Mouse (Mus musculus) embryonic facial prominence, embryonic 11.5 days (tissue): ENCODE data around the gene Tmem171. TPM values are rescaled to one million over a fixed set of nuclear protein-coding genes. Genes with fewer than 3 reads are reported as not detected.
A peak's percentile ranks its signal among the peaks of the same experiment; 100 is the strongest.

Experiments used
- ATAC-seq: fragments of 200-750 bp; cut with Nextera tagmentation; replicated peaks from 2 replicates; pipeline ENCODE4 v1.8.0; 2017; ENCODE audit warnings: low read depth; ENCODE audit not compliant: insufficient number of reproducible peaks, low FRiP score, low TSS enrichment
- DNase-seq: peaks from one replicate; pipeline ENCODE4 v3.0.0-alpha.2; 2015; ENCODE audit warnings: low spot score
- H3K27ac ChIP-seq: fragments of 300-500 bp; sonication (generic); replicated peaks from 2 replicates; pipeline ENCODE4 v1.5.1; 2014; ENCODE audit warnings: mild to moderate bottlenecking, low read depth, low read length, control low read depth
- H3K27me3 ChIP-seq: fragments of 300-500 bp; sonication (generic); 2 replicates; pipeline ENCODE4 v1.6.1; 2014; ENCODE audit warnings: mild to moderate bottlenecking, low read length, moderate library complexity, mixed read lengths; ENCODE audit not compliant: control insufficient read depth, insufficient read depth
- H3K36me3 ChIP-seq: fragments of 300-500 bp; sonication (generic); replicated peaks from 2 replicates; pipeline ENCODE4 v1.6.1; 2014; ENCODE audit warnings: low read depth, mild to moderate bottlenecking, low read length, moderate library complexity, mixed read lengths; ENCODE audit not compliant: control insufficient read depth, insufficient read depth
- H3K4me1 ChIP-seq: fragments of 300-500 bp; sonication (generic); 2 replicates; pipeline ENCODE4 v1.6.1; 2014; ENCODE audit warnings: low read length, mixed read lengths; ENCODE audit not compliant: control insufficient read depth, insufficient read depth
- H3K4me2 ChIP-seq: fragments of 300-500 bp; sonication (generic); 2 replicates; pipeline ENCODE4 v1.6.1; 2014; ENCODE audit warnings: low read depth, mild to moderate bottlenecking, control low read depth, low read length, moderate library complexity
- H3K4me3 ChIP-seq: fragments of 300-500 bp; sonication (generic); 2 replicates; pipeline ENCODE4 v1.5.1; 2014; ENCODE audit warnings: low read depth, low read length, control low read depth
- H3K9ac ChIP-seq: fragments of 300-500 bp; sonication (generic); replicated peaks from 2 replicates; pipeline ENCODE4 v1.6.1; 2014; ENCODE audit warnings: mild to moderate bottlenecking, control low read depth, low read length
- H3K9me3 ChIP-seq: fragments of 300-500 bp; sonication (generic); replicated peaks from 2 replicates; pipeline ENCODE4 v1.6.1; 2016; ENCODE audit warnings: mild to moderate bottlenecking, low read length, inconsistent platforms, mixed read lengths; ENCODE audit not compliant: control insufficient read depth
- WGBS: fragments of 180-500 bp; shearing (Covaris S2); extraction: QIAGEN DNeasy Blood & Tissue Kit; methylation state at CpG from one replicate; pipeline ENCODE4 v1.1.7; 2014; 5-methylcytosine and 5-hydroxymethylcytosine counted together
- polyA plus RNA-seq: library from polyadenylated mRNA; unstranded; fragments of >200 nt; fragmentation: Nextera tagmentation; extraction: Ambion mirVana; gene quantifications from 2 replicates; pipeline ENCODE4 v1.2.1, GENCODE M21; 2014

Tmem171 gene
- polyA plus RNA-seq, 1 experiment from 2014 or later: not detected

GRCm38 (mm10) chr13:98690886-98691285, 3.7 kb downstream of the Tmem171 start:
- WGBS: 87% methylated on average over 11 of the region's 11 CpGs
- H3K27me3 ChIP-seq: peaks cover 7% of the 10 kb centered on the region; the same call in 1 of the 2 replicates
- no peaks in the 10 kb centered on the region for H3K4me1 ChIP-seq
- H3K36me3 ChIP-seq: no peaks in the 10 kb centered on the region
- no peak for DNase-seq
- H3K9ac ChIP-seq: no peak overlapping the region
- H3K27ac ChIP-seq: no peak overlapping the region
- no peak overlapping the region for H3K4me2 ChIP-seq
- H3K9me3 ChIP-seq: no peaks in the 10 kb centered on the region
- no peak overlapping the region for H3K4me3 ChIP-seq
- no peak for ATAC-seq

- Histone ChIP-seq H3K27me3 (peaks cover 2% of the 10 kb centered on the region; the same call in 1 of the 2 replicates), H3K4me1 (no peaks in the 10 kb centered on the region), H3K9ac (no peak overlapping the region), H3K9me3 (no peaks in the 10 kb centered on the region), H3K4me3 (no peak overlapping the region), H3K4me2 (no peak overlapping the region), H3K27ac (no peak overlapping the region), H3K36me3 (no peaks in the 10 kb centered on the region)
- WGBS: 69% methylated on average over 11 of the region's 11 CpGs
- ATAC-seq (no peak), DNase-seq (no peak)
These were observed 4.9 kb downstream of the Tmem171 start for GRCm38 (mm10) chr13:98689605-98690290.

- 66% methylated on average over 9 of the region's 9 CpGs for WGBS
- ATAC-seq: no peak; the same call in 1 of the 2 replicates
These were observed 6.7 kb downstream of the Tmem171 start for GRCm38 (mm10) chr13:98687931-98688330.

GRCm38 (mm10) chr13:98684144-98684900, 10.3 kb downstream of the Tmem171 start:
- Histone ChIP-seq H3K9ac (no peak overlapping the region), H3K4me2 (no peak overlapping the region), H3K27me3 (no peaks in the 10 kb centered on the region), H3K4me3 (no peak overlapping the region), H3K4me1 (peaks cover 3% of the 10 kb centered on the region; the same call in 1 of the 2 replicates), H3K9me3 (no peaks in the 10 kb centered on the region), H3K36me3 (no peaks in the 10 kb centered on the region), H3K27ac (no peak overlapping the region)
- WGBS: 71% methylated on average over 9 of the region's 9 CpGs
- no peak for DNase-seq
- no peak for ATAC-seq

More at GRCm38 (mm10) chr13:98687931-98688330, 6.7 kb downstream of the Tmem171 start:
- no peak overlapping the region for H3K9ac ChIP-seq
- H3K4me1 ChIP-seq: no peaks in the 10 kb centered on the region
- H3K4me3 ChIP-seq: no peak overlapping the region
- H3K27me3 ChIP-seq: no peaks in the 10 kb centered on the region
- H3K36me3 ChIP-seq: no peaks in the 10 kb centered on the region
- H3K4me2 ChIP-seq: no peak overlapping the region
- H3K27ac ChIP-seq: no peak overlapping the region
- H3K9me3 ChIP-seq: no peaks in the 10 kb centered on the region
- no peak for DNase-seq

DNA sequence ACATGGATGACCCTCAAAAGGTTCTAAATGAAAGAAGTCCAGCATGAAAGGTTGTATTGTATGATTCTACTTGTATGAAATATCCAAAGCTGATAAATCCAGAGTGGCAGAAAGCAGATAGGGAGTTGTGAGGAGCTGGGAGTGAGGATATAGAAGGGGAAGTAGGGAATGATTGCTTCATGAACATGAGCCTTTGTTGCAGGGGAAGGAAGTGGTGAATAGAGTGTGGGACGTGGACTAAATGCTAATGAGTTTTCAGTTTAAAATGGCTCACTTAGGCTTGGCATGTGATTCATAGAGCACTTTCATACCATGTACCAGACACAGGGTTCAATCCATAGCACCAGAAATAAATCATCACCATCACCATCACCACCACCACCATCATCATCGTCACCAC, 11.2 kb downstream of the Tmem171 start:
- Histone ChIP-seq H3K9me3 (no peaks in the 10 kb centered on the region), H3K4me3 (no peak overlapping the region), H3K27me3 (no peaks in the 10 kb centered on the region), H3K9ac (no peak overlapping the region), H3K4me1 (peaks cover 3% of the 10 kb centered on the region; the same call in 1 of the 2 replicates), H3K36me3 (no peaks in the 10 kb centered on the region), H3K27ac (no peak overlapping the region), H3K4me2 (no peak overlapping the region)
- 85% methylated on average over 2 of the region's 2 CpGs for WGBS
- DNase-seq: no peak
- ATAC-seq: no peak

- ATAC-seq: no peak
These were observed 14.1 kb downstream of the Tmem171 start for GRCm38 (mm10) chr13:98680470-98681060.

GRCm38 (mm10) chr13:98679631-98680041, 15.0 kb downstream of the Tmem171 start:
- no peaks in the 10 kb centered on the region for H3K36me3 ChIP-seq
- peaks cover 3% of the 10 kb centered on the region; the same call in 1 of the 2 replicates for H3K4me1 ChIP-seq
- DNase-seq (peak; percentile 56), ATAC-seq (no peak)
- no peak overlapping the region for H3K27ac ChIP-seq
- H3K9me3 ChIP-seq: no peaks in the 10 kb centered on the region
- H3K27me3 ChIP-seq: no peaks in the 10 kb centered on the region
- H3K9ac ChIP-seq: no peak overlapping the region
- H3K4me3 ChIP-seq: no peak overlapping the region
- H3K4me2 ChIP-seq: no peak overlapping the region
- WGBS: 53% methylated on average over 4 of the region's 4 CpGs

More at GRCm38 (mm10) chr13:98680470-98681060, 14.1 kb downstream of the Tmem171 start:
- H3K36me3 ChIP-seq: no peaks in the 10 kb centered on the region
- no peak overlapping the region for H3K4me2 ChIP-seq
- H3K27ac ChIP-seq: no peak overlapping the region
- no peaks in the 10 kb centered on the region for H3K9me3 ChIP-seq
- peaks cover 3% of the 10 kb centered on the region; the same call in 1 of the 2 replicates for H3K4me1 ChIP-seq
- no peaks in the 10 kb centered on the region for H3K27me3 ChIP-seq
- no peak overlapping the region for H3K9ac ChIP-seq
- WGBS: 81% methylated on average over 5 of the region's 5 CpGs
- no peak for DNase-seq
- H3K4me3 ChIP-seq: no peak overlapping the region
